Mouse (Mus musculus): ENCODE results near the gene Got2. TPM values are rescaled to one million over a fixed set of nuclear protein-coding genes. Genes with fewer than 3 reads are reported as not detected.

Gene Got2
- polyA plus RNA-seq (2014; fragmentation: Illumina TruSeq; extraction: RNeasy Lipid Tissue Mini Kit (QIAGEN cat#74804); ENCODE audit: low read depth, low replicate concordance): 14.9 TPM

GRCm38 (mm10) chr8:95888285-95889136 is at the start of gene Got2:
TSS of gene Got2 (minus strand) at chr8:95888547.

GRCm38 (mm10) chr8:95853102-95853843 is 35.1 kb downstream of the Got2 start, which contains the start of gene Slc38a7:
TSS of gene Slc38a7 (minus strand) at chr8:95853539.

GRCm38 (mm10) chr8:95825162-95825561 is 63.2 kb downstream of the Got2 start, which contains the start of gene Sap18b:
TSS of gene Sap18b (plus strand) at chr8:95825346.

Other genes starting within 250 kb of the Got2 start
- gene Ndrg4, start 211.6 kb downstream of the Got2 start, polyA plus RNA-seq (2014; fragmentation: Illumina TruSeq; extraction: RNeasy Lipid Tissue Mini Kit (QIAGEN cat#74804); ENCODE audit: low read depth, low replicate concordance): 4.9 TPM
- 9.8 TPM for gene Setd6, start 172.7 kb downstream of the Got2 start, polyA plus RNA-seq (2014; fragmentation: Illumina TruSeq; extraction: RNeasy Lipid Tissue Mini Kit (QIAGEN cat#74804); ENCODE audit: low read depth, low replicate concordance)
- gene Cnot1, start 81.1 kb downstream of the Got2 start, polyA plus RNA-seq (2014; fragmentation: Illumina TruSeq; extraction: RNeasy Lipid Tissue Mini Kit (QIAGEN cat#74804); ENCODE audit: low read depth, low replicate concordance): 292 TPM
- 3.2 TPM for gene Sap18b, start 63.2 kb downstream of the Got2 start, polyA plus RNA-seq (2014; fragmentation: Illumina TruSeq; extraction: RNeasy Lipid Tissue Mini Kit (QIAGEN cat#74804); ENCODE audit: low read depth, low replicate concordance)
- 2.6 TPM for gene Slc38a7, start 35.0 kb downstream of the Got2 start, polyA plus RNA-seq (2014; fragmentation: Illumina TruSeq; extraction: RNeasy Lipid Tissue Mini Kit (QIAGEN cat#74804); ENCODE audit: low read depth, low replicate concordance)

Measured in sigmoid colon, adult 10 weeks (tissue).